Mouse (Mus musculus) heart, postnatal 25 days (tissue): ENCODE measurements at regions not wholly inside any gene's neighbourhood (a gene's known extent, or its start where the extent isn't known, plus 50 kb on each side); places are given as distances from the start of the nearest gene placed in this dataset.
"Not testable (repeated sequence)": the region's sequence is repeated elsewhere in the genome, so short reads cannot be mapped to it uniquely, and the experiment has no call there.

ENCODE experiments used
- DNase-seq: peaks from one replicate; pipeline ENCODE4 v3.0.0; 2022; ENCODE audit warnings: low spot score
- intact Hi-C: fragments of 180-260 bp; cut with DNase I; formaldehyde crosslinking; loops from one replicate; pipeline ENCODE4 v1.15.1; 2025

- DNase-seq, result no peak
These were observed 141.8 kb downstream of the Katnal1 start for GRCm38 (mm10) chr5:148787270-148787669.

GRCm38 (mm10) chr5:148781076-148781475 is 148.0 kb downstream of the Katnal1 start:
- intact Hi-C loops, DNase-seq: not testable (repeated sequence)

More at GRCm38 (mm10) chr5:148787270-148787669, 141.8 kb downstream of the Katnal1 start:
- intact Hi-C loops, result loop anchor here (1.0 kb wide), 1 partner anchor 12 kb away; no protein-coding TSS in a partner anchor

DNA sequence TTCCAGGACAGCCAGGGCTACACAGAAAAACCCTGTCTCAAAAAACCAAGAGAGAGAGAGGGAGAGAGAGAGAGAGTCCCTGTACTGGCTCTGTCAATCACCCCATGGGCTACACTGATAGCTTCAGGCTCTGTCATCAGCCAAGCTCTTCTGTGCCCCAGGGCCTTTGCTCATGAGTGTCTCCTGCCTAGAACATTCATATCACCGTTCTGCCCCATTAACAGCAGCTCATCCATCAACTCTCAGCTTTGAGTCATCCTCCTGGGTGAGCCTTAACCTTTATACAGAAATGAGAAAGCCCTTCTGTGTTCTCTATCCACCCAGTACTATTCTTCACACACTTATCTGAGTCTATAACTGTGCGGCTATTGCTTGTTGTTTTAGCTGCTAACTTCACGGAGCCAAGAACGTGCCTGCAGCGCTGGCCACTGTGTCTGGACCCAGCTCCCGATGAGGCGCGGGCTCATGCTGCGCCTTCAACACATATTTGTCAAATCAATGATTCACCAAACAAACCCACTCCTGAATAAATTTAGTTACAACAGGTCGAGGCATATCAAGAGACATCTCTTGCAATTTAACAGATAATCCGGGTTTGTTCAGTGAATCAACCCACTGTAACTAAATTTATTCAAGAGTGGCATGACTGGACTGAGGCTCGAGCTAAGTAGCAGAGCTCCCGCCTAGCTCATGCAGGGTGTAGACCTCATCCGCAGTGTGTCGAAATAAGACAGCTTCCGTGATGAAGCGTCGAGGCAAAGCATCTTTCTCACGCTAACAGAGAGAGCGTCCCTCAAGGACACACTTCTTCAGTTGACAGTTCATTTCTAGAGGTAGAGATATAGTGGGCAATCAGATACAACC is 152.1 kb downstream of the Katnal1 start:
- intact Hi-C loops, result no loop called here
- no peak for DNase-seq

DNA sequence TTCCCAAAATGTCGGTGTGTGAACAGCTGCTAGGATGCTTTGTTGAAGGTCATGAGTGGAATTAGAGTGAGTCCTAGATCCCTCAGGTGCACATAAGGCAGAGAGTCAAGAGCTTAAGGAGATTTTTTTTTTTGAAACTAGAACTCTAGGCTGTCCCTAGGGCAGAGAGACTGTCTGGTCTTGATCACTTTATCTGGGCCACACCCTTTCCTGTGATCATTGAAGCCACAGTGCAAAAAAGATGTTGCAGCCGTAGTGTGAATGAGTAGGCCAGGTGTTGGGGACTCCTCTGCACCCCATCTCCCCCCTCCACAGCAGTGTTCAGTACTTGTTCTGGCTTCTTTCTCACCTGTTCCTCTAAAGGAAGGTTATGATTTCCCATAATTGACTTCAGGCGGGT is 153.9 kb downstream of the Katnal1 start:
- intact Hi-C loops, result loop anchor here (1.0 kb wide), 1 partner anchor 12 kb away; no protein-coding TSS in a partner anchor
- no peak for DNase-seq

DNA sequence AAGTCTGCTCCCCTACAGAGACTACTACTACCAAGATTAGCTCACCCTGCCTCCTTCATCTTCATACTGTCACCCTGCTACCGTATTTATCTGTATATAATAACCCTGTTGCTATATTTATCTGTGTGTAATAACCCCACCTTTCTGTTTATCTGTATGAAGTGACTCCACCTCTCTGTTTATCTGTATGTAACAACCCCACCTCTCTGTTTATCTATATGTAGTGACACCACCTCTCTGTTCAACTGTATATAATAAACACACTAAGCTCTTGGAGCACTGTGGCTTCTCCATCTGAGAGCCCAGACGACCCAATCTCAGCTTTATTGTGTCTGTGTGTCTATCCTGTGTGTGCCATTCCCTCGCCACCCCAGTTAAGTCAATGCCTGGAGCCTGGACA is 154.7 kb downstream of the Katnal1 start:
- DNase-seq, result no peak
- intact Hi-C loops, result no loop called here

DNA sequence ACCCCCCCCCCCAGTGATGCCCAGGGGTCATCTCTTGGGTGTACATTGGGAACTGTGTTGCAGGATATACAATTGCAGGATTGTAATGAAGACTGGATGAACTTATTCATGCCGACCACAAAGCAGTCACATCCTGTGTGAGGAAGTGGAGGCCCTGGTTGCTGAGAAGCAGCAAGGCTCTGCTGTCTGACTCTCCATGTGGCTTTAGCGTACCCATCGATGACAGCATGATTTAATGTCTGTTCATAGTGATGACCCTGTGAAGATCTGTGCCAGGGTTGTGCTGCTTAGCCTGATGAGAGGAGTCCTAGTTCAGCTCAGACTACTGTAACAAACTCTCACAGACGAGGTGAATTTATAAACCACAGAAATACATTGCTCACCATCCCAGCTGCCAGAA is 159.7 kb downstream of the Katnal1 start:
- no peak for DNase-seq

DNA sequence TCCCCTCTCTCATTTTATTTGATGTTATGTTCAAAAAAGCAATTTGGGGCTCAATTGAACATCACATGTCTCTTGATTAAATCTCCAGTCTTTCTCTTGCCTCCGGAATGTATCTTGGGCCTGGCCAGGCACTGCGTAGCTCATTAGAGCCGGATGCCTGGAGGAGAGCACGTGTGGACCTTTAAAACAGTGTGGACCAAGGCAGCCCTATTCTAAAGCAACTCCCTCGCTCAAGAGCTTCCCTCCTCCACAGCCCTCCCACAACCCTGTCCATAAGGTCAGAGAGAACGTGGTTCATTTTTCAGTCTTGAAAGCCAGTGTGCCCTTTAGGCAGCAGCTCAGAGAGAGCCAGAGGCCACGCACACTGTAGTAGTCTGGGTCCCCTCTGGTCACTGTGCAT is 160.8 kb downstream of the Katnal1 start:
- intact Hi-C loops, result no loop called here
- no peak for DNase-seq

More for the DNA sequence above, 159.7 kb downstream of the Katnal1 start:
- intact Hi-C loops, result no loop called here

DNA sequence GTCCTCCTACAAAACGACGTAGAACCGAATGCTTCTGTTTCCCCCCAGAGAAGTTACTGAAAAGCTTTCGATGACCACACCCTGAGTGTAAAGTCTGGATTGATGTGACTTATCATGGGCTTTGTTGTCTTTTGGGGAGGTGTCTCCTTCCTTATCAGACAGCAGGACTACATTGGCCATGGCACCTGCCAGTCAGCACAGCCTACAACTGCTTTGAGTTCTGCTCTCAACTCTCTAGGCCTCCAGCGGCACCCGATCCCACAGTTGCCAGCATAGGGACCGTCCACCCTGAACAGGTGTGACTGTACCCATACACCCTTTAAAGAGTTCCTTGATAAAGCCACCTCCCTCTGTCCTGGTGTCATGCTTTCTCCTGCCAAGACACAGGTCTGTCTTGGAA is 163.1 kb downstream of the Katnal1 start:
- no peak for DNase-seq
- intact Hi-C loops, result no loop called here

GRCm38 (mm10) chr5:148760108-148760507 is 169.0 kb downstream of the Katnal1 start:
- DNase-seq, result no peak
- intact Hi-C loops, result no loop called here

- intact Hi-C loops, result no loop called here
- DNase-seq, result no peak
These were observed 170.3 kb downstream of the Katnal1 start for GRCm38 (mm10) chr5:148758786-148759185.

- intact Hi-C loops, result no loop called here
- DNase-seq, result no peak
These were observed 171.4 kb downstream of the Katnal1 start for GRCm38 (mm10) chr5:148757715-148758114.

DNA sequence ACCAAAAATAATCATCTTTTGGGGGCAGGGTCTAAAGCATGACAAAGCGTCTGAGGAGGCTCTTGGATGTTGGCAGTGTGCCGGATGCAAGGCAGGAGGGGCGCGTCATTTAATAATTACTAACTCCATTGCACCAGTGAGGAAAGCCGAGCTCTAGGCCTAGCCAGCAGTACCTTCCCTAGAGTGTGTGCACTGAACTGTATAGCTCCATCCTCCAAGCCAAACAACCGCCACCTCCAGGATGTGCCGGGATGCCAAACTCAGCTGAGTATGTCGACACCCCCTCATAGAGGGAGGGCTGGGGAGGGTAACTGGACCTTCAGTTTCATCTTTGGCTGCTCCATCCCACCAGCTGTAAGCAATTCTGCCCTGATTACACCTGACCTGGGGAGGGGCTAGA is 171.9 kb downstream of the Katnal1 start:
- DNase-seq, result no peak

GRCm38 (mm10) chr5:148756246-148756930 is 172.7 kb downstream of the Katnal1 start:
- DNase-seq, result no peak
- intact Hi-C loops, result no loop called here

More for the DNA sequence above, 171.9 kb downstream of the Katnal1 start:
- intact Hi-C loops, result no loop called here

DNA sequence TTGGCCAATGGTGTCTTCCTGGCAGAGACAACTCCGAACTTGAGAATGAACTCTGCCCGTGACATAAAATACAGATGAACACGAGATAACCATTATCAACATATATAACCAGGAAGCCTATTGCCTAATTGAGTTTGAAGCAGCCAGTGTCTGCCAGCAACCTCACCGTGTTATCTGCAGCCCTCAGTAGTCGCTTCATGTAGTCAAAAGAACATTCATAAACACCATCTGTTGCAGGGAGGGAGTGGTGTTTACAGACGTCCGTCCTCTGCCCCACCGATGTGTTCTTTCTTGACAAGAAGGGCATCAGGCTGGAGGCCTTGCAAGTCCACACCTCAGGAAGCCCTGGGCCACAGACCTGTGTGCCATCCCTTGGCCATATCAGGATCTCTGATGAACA is 173.3 kb downstream of the Katnal1 start:
- no peak for DNase-seq
- intact Hi-C loops, result no loop called here

DNA sequence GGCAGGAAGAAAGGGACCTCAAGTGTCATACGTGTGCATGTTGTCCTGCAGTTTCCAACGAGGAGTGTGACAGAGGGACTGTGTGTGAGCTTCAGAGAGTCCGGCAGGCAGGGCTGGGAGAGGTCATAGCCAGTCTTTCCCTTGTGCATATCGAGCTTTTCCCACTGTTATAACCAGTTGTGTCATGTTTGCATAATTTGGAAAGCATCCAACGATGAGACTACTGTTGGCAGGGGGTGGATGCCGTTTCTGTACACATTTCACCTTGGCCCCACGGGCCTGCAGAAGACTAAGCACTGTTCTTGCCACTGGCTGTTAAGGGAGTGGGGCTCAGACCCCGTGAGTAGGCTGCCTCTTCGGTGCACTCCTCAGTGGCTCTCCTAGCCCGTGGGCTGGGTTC is 174.2 kb downstream of the Katnal1 start:
- DNase-seq, result no peak
- intact Hi-C loops, result no loop called here

GRCm38 (mm10) chr5:148754363-148754762 is 174.8 kb downstream of the Katnal1 start:
- DNase-seq, result no peak
- intact Hi-C loops, result no loop called here

DNA sequence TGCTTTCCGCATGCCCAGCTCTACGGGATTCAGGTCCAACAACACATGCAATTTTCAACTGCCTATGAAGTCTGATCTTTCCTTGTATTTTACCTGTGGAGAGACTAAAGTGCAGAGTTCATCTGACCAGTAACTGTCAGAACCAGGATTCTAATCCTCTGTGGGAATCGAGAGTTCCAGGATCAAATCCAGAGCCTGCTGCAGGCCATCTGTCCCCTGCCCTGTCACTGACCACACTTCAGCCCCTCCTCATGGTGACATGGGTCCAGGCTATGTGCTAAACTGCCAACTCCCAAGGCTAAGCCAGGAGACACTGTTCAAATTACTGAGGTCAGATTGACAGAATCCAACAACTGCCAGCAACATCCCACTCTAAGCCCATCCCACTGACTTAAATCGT is 175.7 kb downstream of the Katnal1 start:
- intact Hi-C loops, result no loop called here

GRCm38 (mm10) chr5:148751980-148752379 is 177.1 kb downstream of the Katnal1 start:
- no peak for DNase-seq

More for the DNA sequence above, 175.7 kb downstream of the Katnal1 start:
- DNase-seq, result no peak

GRCm38 (mm10) chr5:148750002-148750734 is 179.0 kb downstream of the Katnal1 start:
- DNase-seq, result no peak
- intact Hi-C loops, result no loop called here

More at GRCm38 (mm10) chr5:148751980-148752379, 177.1 kb downstream of the Katnal1 start:
- intact Hi-C loops, result no loop called here

DNA sequence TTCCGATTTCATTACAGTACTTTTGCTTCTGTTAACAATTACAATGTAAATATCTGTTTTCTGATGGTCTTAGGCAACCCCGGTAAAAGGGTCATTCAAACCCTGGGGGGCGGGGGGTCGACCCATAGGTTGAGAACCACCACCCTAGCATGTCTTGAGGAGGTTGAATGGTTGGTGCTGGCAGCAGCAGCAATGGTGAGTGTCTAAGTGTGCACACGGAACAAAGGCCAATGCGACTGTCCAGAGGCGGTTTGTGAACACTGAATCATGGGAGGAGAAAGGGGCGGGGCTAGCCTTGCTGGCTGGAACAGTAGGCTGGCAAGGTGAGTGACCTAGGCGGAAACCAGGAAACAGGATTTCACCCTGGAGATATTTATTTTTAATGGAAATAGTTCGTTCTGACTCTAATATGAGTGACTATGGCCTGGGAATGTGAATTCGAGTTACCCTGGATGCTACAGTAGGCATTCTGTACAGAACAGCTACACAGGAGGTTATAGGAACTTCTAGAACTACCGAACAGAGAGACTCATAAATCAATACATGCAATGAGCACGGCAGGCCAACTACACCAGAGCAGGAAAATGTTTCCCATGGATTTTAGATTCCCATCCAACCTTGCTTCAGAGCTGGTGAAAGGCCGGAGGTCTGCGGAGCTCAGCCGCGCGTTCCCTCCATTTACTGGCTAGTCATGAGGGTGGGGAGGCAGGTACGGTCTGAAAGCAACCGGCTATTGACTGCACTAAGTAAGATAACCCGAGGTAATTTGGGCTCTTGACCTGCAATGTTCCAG is 181.0 kb downstream of the Katnal1 start:
- no peak for DNase-seq
- intact Hi-C loops, result no loop called here
